Mouse (Mus musculus) midbrain, embryonic 11.5 days (tissue): ENCODE measurements at regions not wholly inside any gene's neighbourhood (a gene's known extent, or its start where the extent isn't known, plus 50 kb on each side); places are given as distances from the start of the nearest gene placed in this dataset.
A peak's percentile ranks its signal among the peaks of the same experiment; 100 is the strongest.

ENCODE experiments used
- ATAC-seq: fragments of 200-750 bp; cut with Nextera tagmentation; 2 replicates; pipeline ENCODE4 v1.8.0; 2017; ENCODE audit warnings: moderate TSS enrichment, moderate library complexity; ENCODE audit not compliant: low FRiP score
- DNase-seq: peaks from one replicate; pipeline ENCODE4 v3.0.0; 2015; ENCODE audit warnings: low spot score; ENCODE audit errors: missing footprints
- H3K27ac ChIP-seq: fragments of 300-500 bp; sonication (generic); 2 replicates; pipeline ENCODE4 v1.5.1; 2014; ENCODE audit warnings: low read depth, low read length
- H3K27me3 ChIP-seq: fragments of 300-500 bp; sonication (generic); 2 replicates; pipeline ENCODE4 v1.6.1; 2014; ENCODE audit warnings: mild to moderate bottlenecking, low read length, moderate library complexity, mixed read lengths; ENCODE audit not compliant: control insufficient read depth, insufficient read depth
- H3K36me3 ChIP-seq: fragments of 300-500 bp; sonication (generic); 2 replicates; pipeline ENCODE4 v1.6.1; 2014; ENCODE audit warnings: mild to moderate bottlenecking, low read length, moderate library complexity, mixed read lengths; ENCODE audit not compliant: control insufficient read depth, insufficient read depth
- H3K4me1 ChIP-seq: fragments of 300-500 bp; sonication (generic); 2 replicates; pipeline ENCODE4 v1.6.1; 2014; ENCODE audit warnings: low read length; ENCODE audit not compliant: control insufficient read depth, insufficient read depth
- H3K4me2 ChIP-seq: fragments of 300-500 bp; sonication (generic); 2 replicates; pipeline ENCODE4 v1.6.1; 2014; ENCODE audit warnings: mild to moderate bottlenecking, moderate library complexity
- H3K4me3 ChIP-seq: fragments of 300-500 bp; sonication (generic); 2 replicates; pipeline ENCODE4 v1.5.1; 2014; ENCODE audit warnings: low read depth, low read length
- H3K9ac ChIP-seq: fragments of 300-500 bp; sonication (generic); 2 replicates; pipeline ENCODE4 v1.6.1; 2014; ENCODE audit warnings: low read length
- H3K9me3 ChIP-seq: fragments of 300-500 bp; sonication (generic); 2 replicates; pipeline ENCODE4 v1.6.1; 2016; ENCODE audit warnings: low read length; ENCODE audit not compliant: control insufficient read depth
- WGBS: fragments of 180-500 bp; shearing (Covaris S2); extraction: QIAGEN DNeasy Blood & Tissue Kit; methylation state at CpG from one replicate; pipeline ENCODE4 v1.1.7; 2014; 5-methylcytosine and 5-hydroxymethylcytosine counted together

DNA sequence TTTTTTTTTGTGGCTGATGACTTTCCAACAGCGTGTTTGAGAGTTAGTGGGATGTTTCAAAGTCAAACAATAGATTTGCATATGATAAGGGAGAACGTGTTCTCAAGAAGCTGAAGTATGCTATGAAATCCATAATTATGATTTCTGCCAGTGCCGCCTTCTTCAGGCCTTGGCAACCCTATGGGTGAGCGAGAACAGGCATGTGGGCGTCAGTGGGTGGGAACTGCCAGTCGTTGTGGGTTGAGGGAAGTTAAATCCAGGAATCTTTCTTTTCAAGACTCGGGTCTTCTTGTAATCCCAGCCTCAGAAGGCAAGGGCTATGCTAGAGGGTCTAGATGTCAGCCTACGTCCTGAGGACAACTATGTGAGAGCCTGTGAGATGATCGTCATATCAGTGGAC, 60.6 kb upstream of the Slc30a5 start:
- no peak overlapping the region for H3K9ac ChIP-seq
- no peaks in the 10 kb centered on the region for H3K4me1 ChIP-seq
- H3K27me3 ChIP-seq, result no peaks in the 10 kb centered on the region
- H3K4me3 ChIP-seq, result no peak overlapping the region
- no peaks in the 10 kb centered on the region for H3K36me3 ChIP-seq
- H3K27ac ChIP-seq, result no peak overlapping the region
- no peak overlapping the region for H3K4me2 ChIP-seq
- 89% methylated on average over 9 of the region's 9 CpGs for WGBS
- no peaks in the 10 kb centered on the region for H3K9me3 ChIP-seq
- ATAC-seq (no peak), DNase-seq (no peak)

GRCm38 (mm10) chr13:100893096-100893495, 59.9 kb upstream of the Slc30a5 start:
- Histone ChIP-seq H3K27ac (no peak overlapping the region), H3K27me3 (no peaks in the 10 kb centered on the region), H3K9ac (no peak overlapping the region), H3K4me1 (no peaks in the 10 kb centered on the region), H3K4me3 (no peak overlapping the region), H3K9me3 (no peaks in the 10 kb centered on the region), H3K4me2 (no peak overlapping the region), H3K36me3 (no peaks in the 10 kb centered on the region)
- ATAC-seq (no peak), DNase-seq (no peak)
- WGBS, result 88% methylated on average over 1 of the region's 1 CpGs

DNA sequence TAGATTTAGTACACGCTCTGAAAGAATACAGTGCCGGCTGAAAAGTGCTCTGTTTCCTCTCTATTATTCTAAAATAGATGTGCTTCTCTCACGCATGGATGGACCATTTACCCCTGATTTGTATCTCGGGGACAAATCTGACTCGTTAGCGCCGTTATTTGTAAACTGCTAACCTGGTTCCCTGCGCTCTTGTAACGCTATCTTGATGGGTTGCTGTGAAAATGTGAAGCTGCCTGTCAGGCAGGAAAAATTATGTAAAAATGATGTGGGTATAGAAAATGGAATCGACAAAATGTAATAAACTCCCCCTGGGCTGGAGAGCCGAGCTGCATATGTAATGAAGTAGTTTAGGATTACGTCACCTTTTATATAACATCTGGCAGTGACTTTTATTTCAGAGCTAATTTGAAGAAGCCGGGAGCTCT, 59.4 kb upstream of the Slc30a5 start:
- no peak overlapping the region for H3K27ac ChIP-seq
- no peaks in the 10 kb centered on the region for H3K4me1 ChIP-seq
- H3K27me3 ChIP-seq, result no peaks in the 10 kb centered on the region
- H3K4me2 ChIP-seq, result peak overlapping the region; percentile 19; the same call in 1 of the 2 replicates
- no peak overlapping the region for H3K9ac ChIP-seq
- ATAC-seq, result no peak
- no peak for DNase-seq
- no peaks in the 10 kb centered on the region for H3K36me3 ChIP-seq
- H3K4me3 ChIP-seq, result no peak overlapping the region
- WGBS, result 66% methylated on average over 13 of the region's 13 CpGs
- H3K9me3 ChIP-seq, result no peaks in the 10 kb centered on the region

DNA sequence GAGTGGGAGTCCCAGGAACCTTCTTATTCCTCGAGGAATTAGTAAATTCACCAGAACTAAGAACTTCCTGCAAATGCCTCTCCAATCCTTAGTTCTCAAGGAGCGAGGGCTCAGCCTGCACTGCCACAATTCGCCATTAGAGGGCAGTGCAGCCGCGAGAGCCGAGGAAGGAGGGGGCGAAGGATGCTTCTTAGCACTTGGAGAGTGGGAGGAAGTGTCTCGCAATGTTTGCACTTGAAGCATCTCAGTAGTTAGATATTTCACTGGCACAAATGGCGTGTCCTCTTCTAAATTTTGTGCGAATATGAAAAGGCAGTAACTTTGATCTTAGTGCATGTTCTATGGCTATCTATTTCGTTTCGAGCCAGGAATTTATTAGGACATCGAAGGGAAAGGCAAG, 59.0 kb upstream of the Slc30a5 start:
- no peaks in the 10 kb centered on the region for H3K4me1 ChIP-seq
- DNase-seq (peak; percentile 99), ATAC-seq (0 out of 2 replicates have a peak, but pooled peaks have one; percentile 44)
- H3K27ac ChIP-seq, result no peak overlapping the region
- no peaks in the 10 kb centered on the region for H3K9me3 ChIP-seq
- peak overlapping the region; percentile 19; the same call in 1 of the 2 replicates for H3K4me2 ChIP-seq
- H3K36me3 ChIP-seq, result no peaks in the 10 kb centered on the region
- H3K27me3 ChIP-seq, result no peaks in the 10 kb centered on the region
- no peak overlapping the region for H3K9ac ChIP-seq
- 22% methylated on average over 13 of the region's 13 CpGs for WGBS
- H3K4me3 ChIP-seq, result no peak overlapping the region

DNA sequence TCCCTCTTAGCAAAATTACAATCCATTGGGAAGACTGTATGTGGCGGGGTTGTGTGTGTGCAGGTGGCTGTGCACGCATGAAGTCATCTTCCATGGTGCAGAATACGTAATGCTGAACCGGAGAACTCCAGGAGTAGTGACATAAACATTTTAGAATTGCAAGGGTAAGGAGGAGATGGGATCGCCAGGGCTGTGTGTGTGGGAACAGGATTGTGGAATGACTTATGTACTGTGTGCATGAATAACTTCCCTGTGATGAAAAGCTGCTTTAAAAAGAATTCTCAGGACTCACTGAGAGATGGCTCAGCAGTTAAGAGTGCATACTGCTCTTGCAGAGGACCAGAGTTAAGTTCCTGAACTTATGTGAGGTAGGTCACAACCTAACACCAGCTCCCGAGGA, 57.2 kb upstream of the Slc30a5 start:
- H3K27ac ChIP-seq, result no peak overlapping the region
- H3K4me2 ChIP-seq, result no peak overlapping the region
- H3K27me3 ChIP-seq, result no peaks in the 10 kb centered on the region
- 91% methylated on average over 6 of the region's 6 CpGs for WGBS
- no peak overlapping the region for H3K9ac ChIP-seq
- no peaks in the 10 kb centered on the region for H3K4me1 ChIP-seq
- no peak overlapping the region for H3K4me3 ChIP-seq
- DNase-seq, result no peak
- H3K9me3 ChIP-seq, result no peaks in the 10 kb centered on the region
- no peaks in the 10 kb centered on the region for H3K36me3 ChIP-seq
- no peak for ATAC-seq

DNA sequence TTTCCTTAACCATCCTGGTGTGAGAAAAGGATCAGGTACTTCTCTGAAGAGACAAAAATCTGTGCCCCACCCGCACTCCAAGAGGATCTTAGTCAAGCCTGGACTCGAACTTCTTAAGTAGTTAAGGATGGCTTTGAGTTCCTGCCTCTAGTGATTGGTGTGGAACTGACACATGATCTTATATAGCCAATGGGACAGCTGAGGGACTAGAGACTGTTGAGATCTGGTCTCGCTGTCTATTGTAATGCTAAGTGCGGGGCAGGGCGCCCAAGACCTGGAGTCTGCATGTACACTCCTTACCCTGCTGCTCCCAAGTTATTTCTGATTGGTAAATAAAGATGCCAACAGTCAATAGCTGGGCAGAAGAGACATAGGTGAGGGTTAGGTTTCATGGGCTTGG, 55.3 kb upstream of the Slc30a5 start:
- H3K4me3 ChIP-seq, result no peak overlapping the region

DNA sequence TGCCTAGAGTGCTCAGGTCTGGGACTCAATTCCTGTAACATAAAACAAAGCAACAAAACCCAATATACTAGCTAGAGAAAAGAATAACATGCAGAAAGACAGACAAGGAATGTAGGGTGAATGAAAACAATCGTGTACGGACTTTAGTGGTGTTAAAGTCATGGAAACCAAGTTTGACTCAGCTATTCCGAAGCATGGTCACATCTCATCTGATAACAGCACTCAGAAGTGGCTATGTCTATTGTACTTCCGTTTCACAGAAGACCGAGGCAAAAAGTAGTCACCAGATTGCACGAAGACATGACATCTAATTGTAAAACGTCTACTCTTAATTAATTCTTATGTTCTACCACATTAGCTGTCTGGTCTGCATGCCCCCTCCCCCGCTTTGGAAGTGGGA, 50.5 kb upstream of the Slc30a5 start:
- no peaks in the 10 kb centered on the region for H3K27me3 ChIP-seq
- H3K27ac ChIP-seq, result no peak overlapping the region
- H3K4me2 ChIP-seq, result no peak overlapping the region
- no peak for DNase-seq
- WGBS, result 86% methylated on average over 8 of the region's 8 CpGs
- H3K4me3 ChIP-seq, result no peak overlapping the region
- no peak for ATAC-seq
- no peaks in the 10 kb centered on the region for H3K9me3 ChIP-seq
- H3K9ac ChIP-seq, result no peak overlapping the region
- no peaks in the 10 kb centered on the region for H3K36me3 ChIP-seq
- no peaks in the 10 kb centered on the region for H3K4me1 ChIP-seq

More for the DNA sequence above, 55.3 kb upstream of the Slc30a5 start:
- Histone ChIP-seq H3K27me3 (no peaks in the 10 kb centered on the region), H3K4me1 (no peaks in the 10 kb centered on the region), H3K36me3 (no peaks in the 10 kb centered on the region), H3K9me3 (no peaks in the 10 kb centered on the region), H3K4me2 (no peak overlapping the region), H3K27ac (no peak overlapping the region), H3K9ac (no peak overlapping the region)
- no peak for ATAC-seq
- 84% methylated on average over 5 of the region's 5 CpGs for WGBS
- no peak for DNase-seq
